Mouse (Mus musculus) thymus, adult 2 months (tissue): ENCODE results near the gene Ccnk.

ENCODE experiments used
- CTCF ChIP-seq: fragments of 200-500 bp; IDR thresholded peaks from 2 replicates; pipeline ENCODE4 v1.5.1; 2012; ENCODE audit warnings: mild to moderate bottlenecking, control low read depth, low read length, moderate library complexity, borderline replicate concordance; ENCODE audit not compliant: control insufficient read depth, poor library complexity, insufficient read depth; ENCODE audit errors: extremely low read depth
- POLR2A ChIP-seq: fragments of 200-500 bp; IDR thresholded peaks from 2 replicates; pipeline ENCODE4 v1.6.1; 2012; ENCODE audit warnings: mild to moderate bottlenecking, low read length, control low read depth, moderate library complexity; ENCODE audit not compliant: control insufficient read depth, poor library complexity, insufficient read depth; ENCODE audit errors: extremely low read depth

DNA sequence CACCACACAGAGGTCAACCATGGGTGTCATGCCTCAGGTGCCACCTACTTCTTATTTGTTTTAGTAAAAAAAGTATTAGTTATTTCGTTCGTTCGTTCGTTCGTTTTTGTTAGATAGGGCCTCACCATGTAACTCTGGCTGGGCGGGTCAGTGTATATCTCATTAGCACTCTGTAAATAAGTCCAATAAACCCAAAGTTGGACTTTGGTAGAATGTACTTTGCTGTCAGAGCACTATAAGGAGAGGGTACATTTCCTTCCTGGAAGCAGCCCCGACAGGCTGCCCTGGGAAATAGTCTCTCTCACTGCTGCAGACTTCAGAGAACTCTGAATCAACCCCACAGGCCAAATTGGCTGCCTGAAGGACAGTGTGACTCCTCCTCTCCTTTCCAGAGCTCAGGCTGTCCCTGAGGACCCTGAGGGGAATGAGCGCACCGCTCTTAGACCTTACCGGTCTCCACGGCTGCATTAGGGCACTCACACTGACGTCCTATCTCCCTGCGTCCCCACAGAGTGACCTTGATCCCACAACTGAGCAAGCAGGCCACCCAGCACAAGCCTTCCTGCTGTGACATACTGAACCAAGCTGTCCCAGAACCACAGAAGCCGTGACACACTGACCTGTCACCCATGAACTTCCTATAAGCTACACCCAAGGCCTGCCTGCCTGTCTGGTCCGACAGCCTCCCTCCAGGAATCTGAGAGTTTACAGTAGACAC lies 72.6 kb downstream of the Ccnk start:
- TF ChIP-seq CTCF, result no peak
- no peak for TF ChIP-seq POLR2A
